Mouse (Mus musculus) heart, postnatal 4 days (tissue): Measurements from ENCODE around the gene F12. TPM values are rescaled to one million over a fixed set of nuclear protein-coding genes. Genes with fewer than 3 reads are reported as not detected.
A peak's percentile ranks its signal among the peaks of the same experiment; 100 is the strongest.

Experiments used
- DNase-seq: peaks from one replicate; pipeline ENCODE4 v3.0.0; 2021
- total RNA-seq, 2 experiments: library from RNA; stranded (reverse); gene quantifications; 2 replicates each; pipeline ENCODE4 v1.2.3; 2021

Gene F12
- total RNA-seq: not detected

GRCm38 (mm10) chr13:55426613-55427012, at the start of gene F12:
TSS of gene F12 (minus strand) at chr13:55426793.
- no peak for DNase-seq

DNA sequence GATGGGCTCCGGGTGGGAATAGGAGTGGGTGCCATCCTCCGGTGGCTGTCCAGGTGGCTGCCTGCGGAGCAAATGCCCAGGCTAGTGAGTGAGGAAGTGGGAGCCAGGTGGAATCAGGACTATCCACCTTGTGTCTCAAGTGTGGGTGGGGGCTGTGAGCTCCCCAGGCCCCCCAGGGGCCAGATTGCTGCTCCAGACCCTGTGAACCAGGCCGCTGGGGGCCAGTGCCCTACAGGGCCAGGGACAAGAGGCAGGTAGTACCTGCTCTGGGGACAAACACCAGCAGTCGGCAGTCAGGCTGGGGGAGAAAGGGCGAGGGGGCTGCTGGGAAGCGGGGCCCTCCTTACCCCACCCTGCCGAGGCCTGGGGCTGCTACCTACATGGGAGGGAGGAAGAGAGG, 49.7 kb upstream of the F12 start:
- no peak for DNase-seq

GRCm38 (mm10) chr13:55475750-55476149, 49.2 kb upstream of the F12 start:
- DNase-seq: no peak

DNA sequence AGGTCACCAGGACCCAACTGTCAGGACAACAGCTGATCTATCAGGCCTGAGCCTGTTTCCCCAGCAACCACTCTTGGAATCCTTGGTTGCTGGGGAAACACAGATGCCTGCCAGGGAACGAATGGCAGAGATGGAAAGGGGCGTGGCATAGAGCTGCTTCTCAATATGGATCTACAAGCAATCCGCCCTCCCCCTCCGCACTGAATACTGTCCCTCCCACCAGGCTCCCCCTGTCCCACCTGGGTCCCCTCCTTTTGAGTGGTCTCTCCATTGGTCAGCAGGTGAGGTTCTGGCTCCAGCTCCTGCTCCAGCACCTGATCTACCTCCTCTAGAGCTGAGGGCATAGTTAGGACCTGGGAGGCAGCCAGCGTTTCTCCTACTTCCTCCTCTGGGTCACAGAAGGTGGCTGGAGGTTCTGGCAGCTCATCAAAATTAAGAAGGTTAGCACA, 48.1 kb upstream of the F12 start:
- no peak for DNase-seq

GRCm38 (mm10) chr13:55473961-55474360, 47.4 kb upstream of the F12 start:
- no peak for DNase-seq

DNA sequence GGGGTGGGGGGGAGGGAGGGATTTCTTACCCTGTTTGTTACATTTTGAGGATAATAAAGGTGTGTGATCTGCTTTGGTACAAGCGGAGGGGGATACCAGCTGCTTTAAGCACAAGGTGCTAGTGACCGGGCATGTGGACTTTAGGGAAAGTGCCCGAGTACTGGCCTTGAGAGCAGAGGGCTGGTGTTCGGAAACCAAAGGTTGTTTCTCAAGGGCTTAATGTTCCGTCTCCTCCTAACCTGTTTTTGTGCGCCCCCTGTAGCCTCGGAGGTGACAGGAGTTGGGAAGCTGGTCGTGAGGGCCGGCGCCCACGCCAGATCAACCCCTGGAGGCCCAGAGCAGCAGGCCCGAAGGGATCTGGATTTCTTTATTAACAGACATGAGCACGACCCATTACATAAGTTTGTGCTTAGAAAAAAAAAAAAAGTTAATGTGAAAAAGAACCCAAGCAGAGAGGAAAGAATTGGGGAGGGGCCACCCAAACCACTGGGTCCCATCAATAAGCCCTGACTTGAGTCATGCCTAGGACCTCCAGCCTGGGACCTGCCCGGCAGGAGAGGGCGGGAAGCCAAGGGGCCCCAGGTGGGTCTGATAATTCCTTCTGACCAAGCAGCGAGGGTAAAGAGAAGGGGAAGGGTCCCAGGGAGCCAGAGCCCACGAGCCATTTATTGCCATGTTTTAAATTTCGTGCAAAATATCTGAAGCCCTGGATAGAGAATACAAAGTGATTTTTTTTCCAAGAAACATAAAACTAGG, 46.7 kb upstream of the F12 start:
- DNase-seq: no peak

- DNase-seq: peak; percentile 65
These were observed 45.8 kb upstream of the F12 start for GRCm38 (mm10) chr13:55472132-55473022.

DNA sequence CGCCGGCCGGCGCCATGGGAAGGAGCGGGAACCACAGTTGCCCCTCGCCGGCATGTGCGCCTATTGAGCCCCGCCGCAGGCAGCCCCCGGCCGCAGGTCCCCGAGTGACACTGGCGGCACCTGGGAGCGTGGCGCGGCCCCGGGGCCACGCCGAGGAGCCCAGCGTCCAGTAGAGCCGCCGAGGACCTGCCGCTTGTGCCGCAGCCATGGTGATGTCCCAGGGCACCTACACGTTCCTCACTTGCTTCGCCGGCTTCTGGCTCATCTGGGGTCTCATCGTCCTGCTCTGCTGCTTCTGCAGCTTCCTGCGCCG, 45.2 kb upstream of the F12 start:
- no peak for DNase-seq

DNA sequence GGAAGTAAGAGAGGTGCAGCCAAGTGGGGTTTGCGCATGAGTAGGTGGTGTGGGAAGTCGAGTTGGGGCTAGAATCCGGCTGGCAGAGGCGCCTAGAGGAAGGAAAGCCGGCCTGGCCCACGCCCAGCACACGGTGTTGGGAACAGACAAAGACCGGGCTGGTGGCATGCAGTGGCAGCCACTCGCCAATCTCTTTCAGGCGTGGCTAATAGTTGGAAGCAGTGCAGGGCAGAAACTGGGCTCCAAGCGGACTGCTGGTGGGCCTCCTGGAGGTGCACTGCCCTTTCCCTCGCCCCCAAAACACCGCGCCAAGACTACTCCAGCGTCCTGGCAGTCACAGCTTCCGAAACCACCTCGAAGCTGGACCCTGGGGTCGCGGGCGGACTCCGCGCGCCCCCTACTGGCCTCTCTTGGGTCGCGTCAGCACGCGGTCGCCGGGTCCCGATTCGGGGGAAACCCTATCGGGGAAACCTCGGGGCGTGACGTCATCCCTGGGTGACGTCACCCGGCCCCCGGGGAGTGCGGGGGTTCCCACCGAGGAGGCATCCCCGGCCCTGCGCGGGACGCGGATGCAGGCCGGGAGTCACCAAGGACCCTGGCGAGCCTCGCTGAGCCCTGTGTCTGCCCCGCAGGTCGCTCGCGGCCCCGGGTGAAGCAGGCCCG, 44.7 kb upstream of the F12 start:
- DNase-seq: peak; percentile 93

DNA sequence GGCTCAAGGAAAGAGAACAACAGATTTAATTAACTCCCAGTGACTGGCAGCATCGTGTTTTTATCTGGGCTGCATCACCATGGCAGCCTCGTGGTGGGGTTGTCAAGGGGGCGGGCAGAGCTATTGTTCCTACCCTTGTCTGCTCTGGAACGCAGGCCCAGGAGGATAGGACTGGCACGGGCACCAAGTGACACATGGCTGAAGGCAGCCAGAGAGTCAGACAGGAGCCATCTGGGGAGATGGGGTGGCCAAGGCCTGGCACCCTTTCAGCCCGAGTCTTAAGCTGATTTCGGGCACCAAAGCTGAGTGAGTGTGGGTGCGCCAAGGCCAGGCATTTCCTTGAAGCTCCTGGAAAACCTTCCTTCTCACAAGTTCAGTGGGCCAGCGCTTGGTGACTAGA, 43.8 kb upstream of the F12 start:
- no peak for DNase-seq

GRCm38 (mm10) chr13:55468851-55469560, 42.4 kb upstream of the F12 start:
- DNase-seq: peak; percentile 77

GRCm38 (mm10) chr13:55465830-55466440, 39.3 kb upstream of the F12 start:
- no peak for DNase-seq

DNA sequence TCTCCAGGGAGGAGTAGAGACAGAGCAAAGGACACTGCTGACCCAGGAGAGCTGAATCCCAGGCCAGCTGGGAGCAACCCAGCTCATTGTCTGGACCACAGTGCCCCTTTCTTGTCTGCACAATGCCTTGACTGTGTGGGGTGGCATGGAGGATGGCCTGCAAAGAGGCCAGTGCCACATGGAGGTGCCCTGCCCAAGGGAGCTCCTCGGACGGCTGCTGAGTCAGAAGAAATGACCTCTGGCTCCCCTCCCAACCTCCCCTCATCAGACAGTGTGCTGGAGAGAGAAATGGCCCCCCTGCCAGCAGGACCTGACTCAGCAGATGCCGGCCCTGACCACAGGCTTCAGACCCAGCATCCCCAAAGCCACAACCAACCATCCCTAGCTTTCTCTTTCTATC, 38.6 kb upstream of the F12 start:
- no peak for DNase-seq

DNA sequence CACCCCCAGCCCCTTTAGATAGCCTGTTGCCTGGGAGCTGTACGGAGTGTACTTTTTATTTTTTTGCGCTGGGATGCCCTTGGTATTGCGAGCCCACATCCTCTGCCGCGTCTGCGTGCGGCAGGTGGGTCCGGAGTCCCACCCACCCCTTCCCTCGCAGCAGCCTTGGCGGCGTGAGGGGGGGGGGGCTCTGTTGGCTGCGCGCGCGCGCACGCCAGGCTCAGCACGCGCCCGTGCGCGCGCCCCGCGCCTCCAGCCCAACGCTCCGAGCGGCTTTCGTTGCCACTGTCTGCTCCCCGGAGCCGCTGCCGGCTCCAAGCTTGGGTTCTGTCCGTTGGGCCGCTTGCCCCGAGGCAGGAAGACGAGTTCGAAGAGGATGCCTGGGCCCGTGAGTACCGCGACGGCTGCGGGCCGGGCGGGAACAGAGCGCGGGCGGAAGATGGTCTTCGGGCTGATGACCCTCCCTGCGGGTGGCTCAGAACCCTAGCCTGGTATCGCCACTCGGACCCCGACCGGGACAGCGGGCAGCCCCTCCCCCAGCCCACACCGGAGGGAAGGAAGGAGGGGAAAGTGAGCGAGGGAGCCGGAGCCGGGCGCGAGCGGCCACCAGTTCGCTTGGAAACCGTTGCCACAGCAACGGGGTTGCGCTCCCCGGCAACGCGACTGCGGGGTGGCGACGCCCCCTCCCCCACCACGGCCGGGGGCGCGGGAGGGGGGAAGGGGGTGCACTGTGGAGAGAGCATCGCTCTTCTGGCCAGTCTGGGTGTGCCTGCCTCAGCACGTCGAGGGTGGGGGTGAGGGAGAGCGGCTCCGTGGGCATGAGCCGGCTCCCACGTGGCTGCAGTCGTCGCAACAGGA, 37.7 kb upstream of the F12 start, which contains the start of gene Prr7:
Gene Prr7, plus strand, starts transcription at position 241 of the 858 bp plus-strand sequence.
- DNase-seq: peak; percentile 54

GRCm38 (mm10) chr13:55463399-55464026, 36.9 kb upstream of the F12 start:
- no peak for DNase-seq

- DNase-seq: no peak
These were observed 36.4 kb upstream of the F12 start for GRCm38 (mm10) chr13:55462965-55463364.

GRCm38 (mm10) chr13:55451785-55452549, 25.4 kb upstream of the F12 start:
- DNase-seq: peak; percentile 59

- DNase-seq: no peak
These were observed 24.7 kb upstream of the F12 start for GRCm38 (mm10) chr13:55451296-55451695.

- peak; percentile 91 for DNase-seq
These were observed 24.0 kb upstream of the F12 start for GRCm38 (mm10) chr13:55450511-55450980.
